Mouse (Mus musculus) central nervous system, embryonic 14 days (tissue): ENCODE results near the gene Rbm4. TPM values are rescaled to one million over a fixed set of nuclear protein-coding genes. Genes with fewer than 3 reads are reported as not detected.

Experiments
- polyA plus RNA-seq: library from polyadenylated mRNA; depleted of rRNA; stranded (reverse); fragments of >200 nt; gene quantifications from 2 replicates; pipeline ENCODE4 v1.2.3, GENCODE M21; 2012; rRNA removed

Rbm4 gene
- polyA plus RNA-seq, result 150 and 168 TPM in 2 replicates

GRCm38 (mm10) chr19:4793831-4794422 lies at the start of gene Rbm4:
Gene Rbm4, minus strand, starts transcription at chr19:4793901.

GRCm38 (mm10) chr19:4839149-4839548 lies 45.4 kb upstream of the Rbm4 start, which contains the start of the genes Ccs and Ccdc87:
Gene Ccs, minus strand, starts transcription at chr19:4839332.
Gene Ccdc87, plus strand, starts transcription at chr19:4839366.

GRCm38 (mm10) chr19:4811063-4811908 lies 17.6 kb upstream of the Rbm4 start, which contains the start of the genes Gm21992 and Rbm14:
Gene Gm21992, minus strand, starts transcription at chr19:4811612.
Gene Rbm14, minus strand, starts transcription at chr19:4811634.

GRCm38 (mm10) chr19:4756193-4756911 lies 37.3 kb downstream of the Rbm4 start, which contains the start of gene Rbm4b:
Gene Rbm4b, plus strand, starts transcription at chr19:4756497.

Other genes starting within 250 kb of the Rbm4 start
- 72.8 TPM in 2 replicates for gene Lrfn4, start 178.2 kb downstream of the Rbm4 start, polyA plus RNA-seq
- gene Rce1, start 168.3 kb downstream of the Rbm4 start, polyA plus RNA-seq, result 67.2 and 67.5 TPM in 2 replicates
- gene Gm960, start 95.2 kb downstream of the Rbm4 start, polyA plus RNA-seq, result 4.1 and 4.2 TPM in 2 replicates
- gene Sptbn2, start 82.7 kb downstream of the Rbm4 start, polyA plus RNA-seq, result 33.1 and 35.5 TPM in 2 replicates
- gene Rbm4b, start 37.4 kb downstream of the Rbm4 start, polyA plus RNA-seq, result 89.3 and 101 TPM in 2 replicates
- 17.5 and 26.3 TPM in 2 replicates for gene Gm21992, start 17.7 kb upstream of the Rbm4 start, polyA plus RNA-seq
- 59.1 and 61.9 TPM in 2 replicates for gene Rbm14, start 17.7 kb upstream of the Rbm4 start, polyA plus RNA-seq
- gene Ccs, start 45.4 kb upstream of the Rbm4 start, polyA plus RNA-seq, result 44.2 and 54.2 TPM in 2 replicates
- gene Ccdc87, start 45.5 kb upstream of the Rbm4 start, polyA plus RNA-seq, result 0.28 and 0.48 TPM in 2 replicates
- 58.6 and 72.9 TPM in 2 replicates for gene Ctsf, start 61.2 kb upstream of the Rbm4 start, polyA plus RNA-seq
- gene Actn3, start 84.0 kb upstream of the Rbm4 start, polyA plus RNA-seq, result 1.3 and 2.9 TPM in 2 replicates
- 33.2 and 34.5 TPM in 2 replicates for gene Zdhhc24, start 84.8 kb upstream of the Rbm4 start, polyA plus RNA-seq
- gene Bbs1, start 112.7 kb upstream of the Rbm4 start, polyA plus RNA-seq, result 18.7 and 18.8 TPM in 2 replicates
- 110 and 111 TPM in 2 replicates for gene Dpp3, start 134.4 kb upstream of the Rbm4 start, polyA plus RNA-seq
- 8.6 and 9.1 TPM in 2 replicates for gene Peli3, start 149.2 kb upstream of the Rbm4 start, polyA plus RNA-seq
- gene Mrpl11, start 168.2 kb upstream of the Rbm4 start, polyA plus RNA-seq, result 86.3 and 93.6 TPM in 2 replicates
- 4.5 and 4.8 TPM in 2 replicates for gene Npas4, start 196.4 kb upstream of the Rbm4 start, polyA plus RNA-seq
- gene Slc29a2, start 230.0 kb upstream of the Rbm4 start, polyA plus RNA-seq, result 22.4 and 26.9 TPM in 2 replicates
- gene B4gat1, start 244.9 kb upstream of the Rbm4 start, polyA plus RNA-seq, result 34.8 and 39.6 TPM in 2 replicates
- 2.7 and 3.4 TPM in 2 replicates for gene AC124502.3, start 245.0 kb upstream of the Rbm4 start, polyA plus RNA-seq
- gene Brms1, start 247.5 kb upstream of the Rbm4 start, polyA plus RNA-seq, result 41.3 and 46.9 TPM in 2 replicates